Mouse (Mus musculus): ENCODE results near the gene Parp8. TPM values are rescaled to one million over a fixed set of nuclear protein-coding genes. Genes with fewer than 3 reads are reported as not detected.
A peak's percentile ranks its signal among the peaks of the same experiment; 100 is the strongest.

Parp8 gene
- polyA plus RNA-seq, 1 experiment from 2014 or later = 6.3 TPM

DNA sequence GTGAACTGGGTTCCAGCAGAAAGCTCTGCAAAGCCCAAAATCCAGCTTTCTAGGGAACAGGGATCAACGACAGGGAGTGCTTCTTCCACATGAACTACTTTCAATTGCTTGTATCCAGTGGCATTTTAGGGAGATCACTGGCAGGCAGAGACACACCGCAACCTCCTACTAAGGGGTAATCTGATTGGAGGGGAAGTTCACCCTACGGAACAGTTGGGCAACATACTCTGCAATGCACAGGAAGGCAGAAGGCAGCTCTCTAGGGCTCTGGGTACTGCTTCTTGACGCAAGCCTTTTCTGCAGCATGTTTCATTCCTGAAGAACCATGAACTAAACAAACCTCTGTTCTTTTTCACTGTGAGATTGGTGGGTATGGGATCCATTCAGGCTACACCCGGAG, 10.9 kb upstream of the Parp8 start:
- Histone ChIP-seq H3K9ac (ENCODE audit: low read depth, low read length) (no peak overlapping the region), H3K9me3 (ENCODE audit: control insufficient read depth, low read length) (no peaks in the 10 kb centered on the region), H3K27ac (ENCODE audit: low read depth, low read length) (no peak overlapping the region), H3K27me3 (replicated peaks; ENCODE audit: control insufficient read depth, insufficient read depth, low read length) (no peaks in the 10 kb centered on the region), H3K4me1 (replicated peaks; ENCODE audit: control insufficient read depth, insufficient read depth, low read length) (no peaks in the 10 kb centered on the region), H3K4me2 (no peak overlapping the region), H3K4me3 (ENCODE audit: low read depth, low read length) (no peak overlapping the region), H3K36me3 (ENCODE audit: control insufficient read depth, insufficient read depth, low read length) (no peaks in the 10 kb centered on the region)
- 76% methylated on average over 5 of the region's 5 CpGs for WGBS
- no peak for ATAC-seq (replicated peaks; ENCODE audit: low FRiP score)
- DNase-seq (ENCODE audit: low spot score) = no peak

DNA sequence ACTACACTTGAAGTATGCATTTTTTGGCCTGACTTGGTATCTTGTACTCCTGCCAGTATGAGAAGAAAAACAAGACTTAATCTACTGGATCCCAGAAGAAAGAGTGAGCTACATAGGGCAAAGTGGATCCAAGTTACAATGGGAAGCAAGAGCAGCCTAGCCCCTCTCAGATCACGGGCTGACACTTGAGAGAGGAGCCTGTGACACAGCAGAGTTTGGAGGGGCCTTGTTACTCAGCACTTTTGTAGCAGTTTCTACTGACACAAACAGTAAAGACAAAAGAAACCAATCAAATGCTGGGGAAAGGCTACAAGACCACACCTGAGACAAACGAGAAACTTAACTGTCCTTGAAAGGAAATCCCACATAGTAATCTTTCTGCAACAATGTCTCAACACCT, 9.8 kb upstream of the Parp8 start:
- no peaks in the 10 kb centered on the region for H3K9me3 ChIP-seq (ENCODE audit: control insufficient read depth, low read length)
- H3K27me3 ChIP-seq (replicated peaks; ENCODE audit: control insufficient read depth, insufficient read depth, low read length) = no peaks in the 10 kb centered on the region
- H3K9ac ChIP-seq (ENCODE audit: low read depth, low read length) = no peak overlapping the region
- no peak for ATAC-seq (replicated peaks; ENCODE audit: low FRiP score)
- no peaks in the 10 kb centered on the region for H3K4me1 ChIP-seq (replicated peaks; ENCODE audit: control insufficient read depth, insufficient read depth, low read length)
- no peak overlapping the region for H3K4me3 ChIP-seq (ENCODE audit: low read depth, low read length)
- no peak overlapping the region for H3K27ac ChIP-seq (ENCODE audit: low read depth, low read length)
- no peak for DNase-seq (ENCODE audit: low spot score)
- H3K36me3 ChIP-seq (ENCODE audit: control insufficient read depth, insufficient read depth, low read length) = no peaks in the 10 kb centered on the region
- 43% methylated on average over 2 of the region's 2 CpGs for whole genome bisulfite sequencing
- no peak overlapping the region for H3K4me2 ChIP-seq

- H3K4me1 ChIP-seq (replicated peaks; ENCODE audit: control insufficient read depth, insufficient read depth, low read length) = no peaks in the 10 kb centered on the region
- H3K4me2 ChIP-seq = no peak overlapping the region
- no peak overlapping the region for H3K27ac ChIP-seq (ENCODE audit: low read depth, low read length)
- no peaks in the 10 kb centered on the region for H3K9me3 ChIP-seq (ENCODE audit: control insufficient read depth, low read length)
- H3K36me3 ChIP-seq (ENCODE audit: control insufficient read depth, insufficient read depth, low read length) = no peaks in the 10 kb centered on the region
- ATAC-seq (replicated peaks; ENCODE audit: low FRiP score) (no peak), DNase-seq (ENCODE audit: low spot score) (no peak)
- H3K9ac ChIP-seq (ENCODE audit: low read depth, low read length) = no peak overlapping the region
- WGBS = 54% methylated on average over 1 of the region's 1 CpGs
- H3K27me3 ChIP-seq (replicated peaks; ENCODE audit: control insufficient read depth, insufficient read depth, low read length) = no peaks in the 10 kb centered on the region
- no peak overlapping the region for H3K4me3 ChIP-seq (ENCODE audit: low read depth, low read length)
Observed at GRCm38 (mm10) chr13:117034676-117035075, 9.3 kb upstream of the Parp8 start.

DNA sequence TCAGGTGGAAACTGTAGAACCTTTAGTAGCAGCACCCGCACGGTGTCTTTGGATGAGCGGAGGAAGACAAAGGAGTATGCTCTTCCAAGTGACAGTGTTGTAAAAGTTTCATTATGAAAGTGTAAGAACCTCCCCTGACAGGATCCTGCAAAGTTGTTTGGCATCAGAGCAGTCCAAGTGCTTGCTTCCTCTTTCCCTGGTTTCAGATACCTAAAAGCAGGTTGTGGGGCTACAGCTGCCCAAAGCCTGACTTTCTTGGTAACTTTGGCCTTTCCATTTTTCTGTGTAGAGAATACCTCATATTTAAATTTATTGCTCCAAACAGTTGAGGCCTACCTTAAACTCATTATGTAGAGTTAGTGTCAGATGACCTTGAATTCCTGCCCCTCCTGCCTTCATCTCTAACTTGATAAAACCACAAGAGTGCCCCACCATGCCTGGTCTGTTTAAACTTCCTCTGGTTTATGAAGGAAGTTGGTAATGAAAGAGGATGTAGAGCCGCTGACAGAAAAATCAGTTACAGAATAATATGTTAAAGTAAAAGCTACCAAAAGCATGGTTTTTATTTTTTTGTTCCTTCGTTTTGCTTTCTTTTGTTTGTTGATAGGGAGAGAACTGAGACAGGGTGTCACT, 8.5 kb upstream of the Parp8 start:
- H3K36me3 ChIP-seq (ENCODE audit: control insufficient read depth, insufficient read depth, low read length) = no peaks in the 10 kb centered on the region
- no peak overlapping the region; the same call in 1 of the 2 replicates for H3K4me2 ChIP-seq
- ATAC-seq (replicated peaks; ENCODE audit: low FRiP score) (no peak), DNase-seq (ENCODE audit: low spot score) (no peak)
- H3K27ac ChIP-seq (ENCODE audit: low read depth, low read length) = no peak overlapping the region
- no peak overlapping the region for H3K4me3 ChIP-seq (ENCODE audit: low read depth, low read length)
- WGBS = 74% methylated on average over 5 of the region's 5 CpGs
- H3K4me1 ChIP-seq (replicated peaks; ENCODE audit: control insufficient read depth, insufficient read depth, low read length) = no peaks in the 10 kb centered on the region
- no peaks in the 10 kb centered on the region for H3K9me3 ChIP-seq (ENCODE audit: control insufficient read depth, low read length)
- H3K9ac ChIP-seq (ENCODE audit: low read depth, low read length) = no peak overlapping the region
- no peaks in the 10 kb centered on the region for H3K27me3 ChIP-seq (replicated peaks; ENCODE audit: control insufficient read depth, insufficient read depth, low read length)

- H3K9me3 ChIP-seq (ENCODE audit: control insufficient read depth, low read length) = no peaks in the 10 kb centered on the region
- WGBS = 77% methylated on average over 1 of the region's 1 CpGs
- peaks cover 2% of the 10 kb centered on the region; the same call in 1 of the 2 replicates for H3K27me3 ChIP-seq (replicated peaks; ENCODE audit: control insufficient read depth, insufficient read depth, low read length)
- DNase-seq (ENCODE audit: low spot score) = no peak
- no peak overlapping the region for H3K4me3 ChIP-seq (ENCODE audit: low read depth, low read length)
- no peak overlapping the region for H3K9ac ChIP-seq (ENCODE audit: low read depth, low read length)
- H3K4me2 ChIP-seq = no peak overlapping the region
- H3K4me1 ChIP-seq (replicated peaks; ENCODE audit: control insufficient read depth, insufficient read depth, low read length) = no peaks in the 10 kb centered on the region
- ATAC-seq (replicated peaks; ENCODE audit: low FRiP score) = peak; percentile 32; the same call in 1 of the 2 replicates
- no peak overlapping the region for H3K27ac ChIP-seq (ENCODE audit: low read depth, low read length)
- no peaks in the 10 kb centered on the region for H3K36me3 ChIP-seq (ENCODE audit: control insufficient read depth, insufficient read depth, low read length)
Observed at GRCm38 (mm10) chr13:117032402-117032801, 7.1 kb upstream of the Parp8 start.

DNA sequence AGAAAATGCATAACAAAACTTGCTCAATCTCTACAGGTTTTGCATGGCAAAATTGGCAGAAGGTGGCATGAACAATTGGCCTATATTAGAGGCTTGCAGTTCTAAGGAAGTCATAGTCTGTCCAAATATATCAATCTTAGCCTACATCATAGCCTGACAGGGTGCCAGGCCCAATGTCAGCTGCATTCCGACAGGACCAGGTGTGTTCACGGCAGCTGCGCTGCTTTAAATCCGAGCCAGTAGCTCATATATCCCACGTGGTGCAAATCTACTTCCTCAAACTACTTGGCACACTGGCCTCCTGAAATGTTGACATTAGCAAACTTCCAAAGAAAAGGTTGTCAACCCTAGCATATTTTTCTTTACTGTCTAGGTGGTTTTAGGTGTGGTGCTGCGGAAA, 6.2 kb upstream of the Parp8 start:
- Histone ChIP-seq H3K4me1 (replicated peaks; ENCODE audit: control insufficient read depth, insufficient read depth, low read length) (no peaks in the 10 kb centered on the region), H3K4me2 (no peak overlapping the region), H3K27ac (ENCODE audit: low read depth, low read length) (no peak overlapping the region), H3K4me3 (ENCODE audit: low read depth, low read length) (no peak overlapping the region), H3K27me3 (replicated peaks; ENCODE audit: control insufficient read depth, insufficient read depth, low read length) (peaks cover 10% of the 10 kb centered on the region), H3K9me3 (ENCODE audit: control insufficient read depth, low read length) (no peaks in the 10 kb centered on the region), H3K36me3 (ENCODE audit: control insufficient read depth, insufficient read depth, low read length) (no peaks in the 10 kb centered on the region), H3K9ac (ENCODE audit: low read depth, low read length) (no peak overlapping the region)
- WGBS = 74% methylated on average over 6 of the region's 6 CpGs
- ATAC-seq (replicated peaks; ENCODE audit: low FRiP score) (no peak), DNase-seq (ENCODE audit: low spot score) (no peak)

GRCm38 (mm10) chr13:117028221-117028620, 2.9 kb upstream of the Parp8 start:
- 49% methylated on average over 5 of the region's 5 CpGs for WGBS
- Histone ChIP-seq H3K9me3 (ENCODE audit: control insufficient read depth, low read length) (no peaks in the 10 kb centered on the region), H3K4me3 (ENCODE audit: low read depth, low read length) (no peak overlapping the region), H3K36me3 (ENCODE audit: control insufficient read depth, insufficient read depth, low read length) (no peaks in the 10 kb centered on the region), H3K27me3 (replicated peaks; ENCODE audit: control insufficient read depth, insufficient read depth, low read length) (peaks cover 33% of the 10 kb centered on the region), H3K4me1 (replicated peaks; ENCODE audit: control insufficient read depth, insufficient read depth, low read length) (no peaks in the 10 kb centered on the region), H3K27ac (ENCODE audit: low read depth, low read length) (no peak overlapping the region), H3K4me2 (no peak overlapping the region), H3K9ac (ENCODE audit: low read depth, low read length) (no peak overlapping the region)
- no peak for ATAC-seq (replicated peaks; ENCODE audit: low FRiP score)
- no peak for DNase-seq (ENCODE audit: low spot score)

GRCm38 (mm10) chr13:117027336-117027735, 2.0 kb upstream of the Parp8 start:
- WGBS = 69% methylated on average over 9 of the region's 9 CpGs
- Histone ChIP-seq H3K9me3 (ENCODE audit: control insufficient read depth, low read length) (no peaks in the 10 kb centered on the region), H3K36me3 (ENCODE audit: control insufficient read depth, insufficient read depth, low read length) (no peaks in the 10 kb centered on the region), H3K27ac (ENCODE audit: low read depth, low read length) (no peak overlapping the region), H3K4me1 (replicated peaks; ENCODE audit: control insufficient read depth, insufficient read depth, low read length) (no peaks in the 10 kb centered on the region), H3K9ac (ENCODE audit: low read depth, low read length) (no peak overlapping the region), H3K4me2 (no peak overlapping the region), H3K27me3 (replicated peaks; ENCODE audit: control insufficient read depth, insufficient read depth, low read length) (peaks cover 33% of the 10 kb centered on the region), H3K4me3 (ENCODE audit: low read depth, low read length) (no peak overlapping the region)
- DNase-seq (ENCODE audit: low spot score) = no peak
- ATAC-seq (replicated peaks; ENCODE audit: low FRiP score) = no peak

- peak overlapping the region; percentile 90; the same call in 1 of the 2 replicates for H3K4me2 ChIP-seq
- H3K9me3 ChIP-seq (ENCODE audit: control insufficient read depth, low read length) = no peaks in the 10 kb centered on the region
- no peak for ATAC-seq (replicated peaks; ENCODE audit: low FRiP score)
- no peak for DNase-seq (ENCODE audit: low spot score)
- peaks cover 33% of the 10 kb centered on the region for H3K27me3 ChIP-seq (replicated peaks; ENCODE audit: control insufficient read depth, insufficient read depth, low read length)
- WGBS = 68% methylated on average over 7 of the region's 7 CpGs
- no peaks in the 10 kb centered on the region for H3K36me3 ChIP-seq (ENCODE audit: control insufficient read depth, insufficient read depth, low read length)
- H3K27ac ChIP-seq (ENCODE audit: low read depth, low read length) = no peak overlapping the region
- H3K4me1 ChIP-seq (replicated peaks; ENCODE audit: control insufficient read depth, insufficient read depth, low read length) = no peaks in the 10 kb centered on the region
- peak overlapping the region; percentile 62; the same call in 1 of the 2 replicates for H3K4me3 ChIP-seq (ENCODE audit: low read depth, low read length)
- H3K9ac ChIP-seq (ENCODE audit: low read depth, low read length) = no peak overlapping the region
Observed at GRCm38 (mm10) chr13:117026276-117026780, 991 bp upstream of the Parp8 start.
